Mouse (Mus musculus) midbrain, embryonic 12.5 days (tissue): ENCODE results near the gene Kctd2. TPM values are rescaled to one million over a fixed set of nuclear protein-coding genes. Genes with fewer than 3 reads are reported as not detected.

Source experiments
- ATAC-seq: fragments of 200-750 bp; cut with Nextera tagmentation; 2 replicates; pipeline ENCODE4 v1.8.0; 2017; ENCODE audit warnings: low read depth, moderate TSS enrichment, moderate library complexity; ENCODE audit not compliant: low FRiP score
- H3K27ac ChIP-seq: fragments of 300-500 bp; sonication (generic); replicated peaks from 2 replicates; pipeline ENCODE4 v1.5.1; 2016; ENCODE audit warnings: mild to moderate bottlenecking
- H3K27me3 ChIP-seq: fragments of 300-500 bp; sonication (generic); 2 replicates; pipeline ENCODE4 v1.6.1; 2016; ENCODE audit warnings: mild to moderate bottlenecking
- H3K36me3 ChIP-seq: fragments of 300-500 bp; sonication (generic); 2 replicates; pipeline ENCODE4 v1.6.1; 2016
- H3K4me1 ChIP-seq: fragments of 300-500 bp; sonication (generic); 2 replicates; pipeline ENCODE4 v1.6.1; 2016
- H3K4me2 ChIP-seq: fragments of 300-500 bp; sonication (generic); replicated peaks from 2 replicates; pipeline ENCODE4 v1.6.1; 2016; ENCODE audit warnings: mild to moderate bottlenecking, moderate library complexity
- H3K4me3 ChIP-seq: fragments of 300-500 bp; sonication (generic); 2 replicates; pipeline ENCODE4 v1.5.1; 2016; ENCODE audit warnings: mild to moderate bottlenecking
- H3K9ac ChIP-seq: fragments of 300-500 bp; sonication (generic); replicated peaks from 2 replicates; pipeline ENCODE4 v1.6.1; 2016; ENCODE audit warnings: mild to moderate bottlenecking, moderate library complexity
- H3K9me3 ChIP-seq: fragments of 300-500 bp; sonication (generic); 2 replicates; pipeline ENCODE4 v1.6.1; 2016; ENCODE audit warnings: mild to moderate bottlenecking
- WGBS: fragments of 180-500 bp; shearing (Covaris S2); methylation state at CpG from one replicate; pipeline ENCODE4 v1.1.7; 2016; 5-methylcytosine and 5-hydroxymethylcytosine counted together
- polyA plus RNA-seq: library from polyadenylated mRNA; unstranded; fragments of >200 nt; fragmentation: Nextera tagmentation; extraction: Ambion mirVana; gene quantifications from 2 replicates; pipeline ENCODE4 v1.2.1, GENCODE M21; 2016

Gene Kctd2
- 32.0 and 40.4 TPM in 2 replicates for polyA plus RNA-seq

GRCm38 (mm10) chr11:115419531-115420237 is at the start of gene Kctd2, which contains the start of gene Atp5h:
Kctd2 (plus strand) TSS chr11:115420128.
Atp5h (minus strand) TSS chr11:115419962.
- Histone ChIP-seq H3K4me1 (peaks cover 30% of the 10 kb centered on the region), H3K4me2 (peak within 1 kb of the TSS; percentile 98), H3K4me3 (peak within 1 kb of the TSS; percentile 62), H3K9ac (peak within 1 kb of the TSS; percentile 87), H3K27ac (peak within 1 kb of the TSS; percentile 76), H3K27me3 (no peaks in the 10 kb centered on the region), H3K36me3 (peaks cover 40% of the 10 kb centered on the region), H3K9me3 (no peaks in the 10 kb centered on the region)
- WGBS: under 1% methylated on average over 40 of the region's 56 CpGs
- ATAC-seq: peak; percentile 98

GRCm38 (mm10) chr11:115370368-115370767 is 49.6 kb upstream of the Kctd2 start:
- H3K9me3 ChIP-seq: no peaks in the 10 kb centered on the region
- H3K4me1 ChIP-seq: peaks cover 29% of the 10 kb centered on the region
- no peak overlapping the region for H3K9ac ChIP-seq
- H3K4me3 ChIP-seq: no peak overlapping the region
- WGBS: 67% methylated on average over 7 of the region's 7 CpGs
- peaks cover 66% of the 10 kb centered on the region for H3K27me3 ChIP-seq
- H3K27ac ChIP-seq: no peak overlapping the region
- no peaks in the 10 kb centered on the region for H3K36me3 ChIP-seq
- ATAC-seq: no peak
- H3K4me2 ChIP-seq: no peak overlapping the region

GRCm38 (mm10) chr11:115371354-115371753 is 48.6 kb upstream of the Kctd2 start:
- H3K4me2 ChIP-seq: no peak overlapping the region
- no peak overlapping the region for H3K9ac ChIP-seq
- H3K36me3 ChIP-seq: no peaks in the 10 kb centered on the region
- no peak overlapping the region for H3K4me3 ChIP-seq
- ATAC-seq: no peak
- H3K27ac ChIP-seq: no peak overlapping the region
- peaks cover 63% of the 10 kb centered on the region for H3K27me3 ChIP-seq
- 67% methylated on average over 8 of the region's 8 CpGs for WGBS
- peaks cover 22% of the 10 kb centered on the region for H3K4me1 ChIP-seq
- H3K9me3 ChIP-seq: no peaks in the 10 kb centered on the region

GRCm38 (mm10) chr11:115372015-115372414 is 47.9 kb upstream of the Kctd2 start:
- no peaks in the 10 kb centered on the region for H3K9me3 ChIP-seq
- H3K36me3 ChIP-seq: no peaks in the 10 kb centered on the region
- H3K4me3 ChIP-seq: no peak overlapping the region
- ATAC-seq: no peak
- H3K9ac ChIP-seq: no peak overlapping the region
- WGBS: 65% methylated on average over 1 of the region's 1 CpGs
- peaks cover 62% of the 10 kb centered on the region for H3K27me3 ChIP-seq
- H3K27ac ChIP-seq: no peak overlapping the region
- no peak overlapping the region for H3K4me2 ChIP-seq
- H3K4me1 ChIP-seq: peaks cover 16% of the 10 kb centered on the region

GRCm38 (mm10) chr11:115372737-115373136 is 47.2 kb upstream of the Kctd2 start:
- H3K9ac ChIP-seq: no peak overlapping the region
- H3K4me2 ChIP-seq: no peak overlapping the region
- H3K4me3 ChIP-seq: no peak overlapping the region
- ATAC-seq: no peak
- peaks cover 62% of the 10 kb centered on the region for H3K27me3 ChIP-seq
- no peak overlapping the region for H3K27ac ChIP-seq
- 46% methylated on average over 2 of the region's 2 CpGs for WGBS
- H3K36me3 ChIP-seq: no peaks in the 10 kb centered on the region
- H3K4me1 ChIP-seq: peaks cover 12% of the 10 kb centered on the region
- no peaks in the 10 kb centered on the region for H3K9me3 ChIP-seq

GRCm38 (mm10) chr11:115373805-115374694 is 45.9 kb upstream of the Kctd2 start:
- H3K27ac ChIP-seq: no peak overlapping the region
- H3K9ac ChIP-seq: peak overlapping the region; percentile 69
- peak overlapping the region; percentile 80 for H3K4me2 ChIP-seq
- H3K36me3 ChIP-seq: no peaks in the 10 kb centered on the region
- H3K4me3 ChIP-seq: peak overlapping the region; percentile 48
- peaks cover 4% of the 10 kb centered on the region; the same call in 1 of the 2 replicates for H3K9me3 ChIP-seq
- 2% methylated on average over 30 of the region's 30 CpGs for WGBS
- H3K4me1 ChIP-seq: peaks cover 12% of the 10 kb centered on the region
- peak; percentile 44; the same call in 1 of the 2 replicates for ATAC-seq
- H3K27me3 ChIP-seq: peaks cover 54% of the 10 kb centered on the region

GRCm38 (mm10) chr11:115374695-115375425 is 45.1 kb upstream of the Kctd2 start:
- WGBS: 72% methylated on average over 12 of the region's 12 CpGs
- Histone ChIP-seq H3K27ac (no peak overlapping the region), H3K4me3 (peak overlapping the region; percentile 48), H3K36me3 (no peaks in the 10 kb centered on the region), H3K9me3 (peaks cover 4% of the 10 kb centered on the region; the same call in 1 of the 2 replicates), H3K9ac (peak overlapping the region; percentile 69; the same call in 1 of the 2 replicates), H3K27me3 (peaks cover 46% of the 10 kb centered on the region), H3K4me1 (peaks cover 12% of the 10 kb centered on the region), H3K4me2 (peak overlapping the region; percentile 80)
- ATAC-seq: no peak

- H3K4me1 ChIP-seq: peaks cover 17% of the 10 kb centered on the region
- peaks cover 4% of the 10 kb centered on the region; the same call in 1 of the 2 replicates for H3K9me3 ChIP-seq
- no peak overlapping the region for H3K27ac ChIP-seq
- no peak overlapping the region for H3K4me2 ChIP-seq
- H3K9ac ChIP-seq: no peak overlapping the region
- ATAC-seq: no peak
- WGBS: 77% methylated on average over 7 of the region's 7 CpGs
- no peak overlapping the region for H3K4me3 ChIP-seq
- no peaks in the 10 kb centered on the region for H3K36me3 ChIP-seq
- H3K27me3 ChIP-seq: peaks cover 31% of the 10 kb centered on the region
These were observed 43.2 kb upstream of the Kctd2 start for GRCm38 (mm10) chr11:115376722-115377121.

- WGBS: 90% methylated on average over 4 of the region's 4 CpGs
- no peak for ATAC-seq
- H3K27me3 ChIP-seq: peaks cover 31% of the 10 kb centered on the region
These were observed 42.7 kb upstream of the Kctd2 start for GRCm38 (mm10) chr11:115377254-115377653.

GRCm38 (mm10) chr11:115377854-115378253 is 42.1 kb upstream of the Kctd2 start:
- H3K36me3 ChIP-seq: no peaks in the 10 kb centered on the region
- H3K4me1 ChIP-seq: peaks cover 23% of the 10 kb centered on the region
- no peak overlapping the region for H3K4me3 ChIP-seq
- no peak overlapping the region for H3K4me2 ChIP-seq
- peaks cover 30% of the 10 kb centered on the region for H3K27me3 ChIP-seq
- no peak overlapping the region for H3K9ac ChIP-seq
- 88% methylated on average over 7 of the region's 7 CpGs for whole genome bisulfite sequencing
- ATAC-seq: no peak
- H3K27ac ChIP-seq: no peak overlapping the region
- peaks cover 4% of the 10 kb centered on the region; the same call in 1 of the 2 replicates for H3K9me3 ChIP-seq

More at GRCm38 (mm10) chr11:115377254-115377653, 42.7 kb upstream of the Kctd2 start:
- Histone ChIP-seq H3K36me3 (no peaks in the 10 kb centered on the region), H3K9me3 (peaks cover 4% of the 10 kb centered on the region; the same call in 1 of the 2 replicates), H3K9ac (no peak overlapping the region), H3K4me3 (no peak overlapping the region), H3K27ac (no peak overlapping the region), H3K4me2 (no peak overlapping the region), H3K4me1 (peaks cover 17% of the 10 kb centered on the region)

- H3K27me3 ChIP-seq: no peaks in the 10 kb centered on the region
- peak overlapping the region; percentile 95; the same call in 1 of the 2 replicates for H3K27ac ChIP-seq
- peaks cover 4% of the 10 kb centered on the region; the same call in 1 of the 2 replicates for H3K9me3 ChIP-seq
- H3K4me1 ChIP-seq: peaks cover 43% of the 10 kb centered on the region
- H3K4me3 ChIP-seq: peak overlapping the region; percentile 91
- H3K36me3 ChIP-seq: no peaks in the 10 kb centered on the region
- H3K9ac ChIP-seq: no peak overlapping the region; the same call in 1 of the 2 replicates
- peak overlapping the region; percentile 86 for H3K4me2 ChIP-seq
- no peak for ATAC-seq
- 11% methylated on average over 9 of the region's 9 CpGs for WGBS
These were observed 38.7 kb upstream of the Kctd2 start for GRCm38 (mm10) chr11:115381276-115381675.
